Mouse (Mus musculus) heart, adult 2 months (tissue): ENCODE data around the gene Spdef.

Experiments
- CTCF ChIP-seq: fragments of 200-600 bp; IDR thresholded peaks from 2 replicates; pipeline ENCODE4 v1.8.1; 2022; ENCODE audit warnings: antibody characterized with exemption, mild to moderate bottlenecking, moderate library complexity
- EP300 ChIP-seq: fragments of 200-500 bp; IDR thresholded peaks from 2 replicates; pipeline ENCODE4 v1.6.1; 2011; ENCODE audit warnings: low read depth, low read length, control low read depth; ENCODE audit not compliant: insufficient read depth
- POLR2A ChIP-seq: fragments of 200-500 bp; IDR thresholded peaks from 2 replicates; pipeline ENCODE4 v1.6.1; 2011; ENCODE audit warnings: mild to moderate bottlenecking, low read depth, low read length, control low read depth; ENCODE audit not compliant: insufficient read depth

DNA sequence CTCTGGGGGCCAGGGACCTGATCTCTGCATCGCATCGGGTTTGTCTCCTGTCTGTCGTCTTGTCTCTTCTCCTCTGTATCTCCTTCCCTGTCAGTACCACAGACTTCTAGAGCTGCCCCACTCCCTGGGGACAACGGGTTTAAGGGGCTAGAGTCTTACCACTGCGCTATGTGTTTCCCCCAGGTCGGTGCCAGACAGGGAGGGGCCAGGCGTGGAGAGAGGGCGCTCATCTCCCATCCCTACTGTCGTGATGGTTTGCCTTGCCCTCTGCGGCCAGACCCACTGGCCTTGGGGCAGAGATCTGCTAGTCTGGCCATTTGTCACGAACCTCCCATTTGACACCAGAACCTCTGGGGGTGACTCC is 43.2 kb downstream of the Spdef start:
- TF ChIP-seq POLR2A = no peak
- no peak for TF ChIP-seq CTCF
- no peak for TF ChIP-seq EP300
